Mouse (Mus musculus) c-Kit-positive CD71-positive TER-119-negative erythroid progenitor cells, embryonic 14.5 days (primary cell): ENCODE data around the gene Adgre5.
A peak's percentile ranks its signal among the peaks of the same experiment; 100 is the strongest.

Experiments used
- DNase-seq: peaks from one replicate; pipeline ENCODE4 v3.0.0-alpha.2; 2013; ENCODE audit warnings: low read depth

The Adgre5 gene

DNA sequence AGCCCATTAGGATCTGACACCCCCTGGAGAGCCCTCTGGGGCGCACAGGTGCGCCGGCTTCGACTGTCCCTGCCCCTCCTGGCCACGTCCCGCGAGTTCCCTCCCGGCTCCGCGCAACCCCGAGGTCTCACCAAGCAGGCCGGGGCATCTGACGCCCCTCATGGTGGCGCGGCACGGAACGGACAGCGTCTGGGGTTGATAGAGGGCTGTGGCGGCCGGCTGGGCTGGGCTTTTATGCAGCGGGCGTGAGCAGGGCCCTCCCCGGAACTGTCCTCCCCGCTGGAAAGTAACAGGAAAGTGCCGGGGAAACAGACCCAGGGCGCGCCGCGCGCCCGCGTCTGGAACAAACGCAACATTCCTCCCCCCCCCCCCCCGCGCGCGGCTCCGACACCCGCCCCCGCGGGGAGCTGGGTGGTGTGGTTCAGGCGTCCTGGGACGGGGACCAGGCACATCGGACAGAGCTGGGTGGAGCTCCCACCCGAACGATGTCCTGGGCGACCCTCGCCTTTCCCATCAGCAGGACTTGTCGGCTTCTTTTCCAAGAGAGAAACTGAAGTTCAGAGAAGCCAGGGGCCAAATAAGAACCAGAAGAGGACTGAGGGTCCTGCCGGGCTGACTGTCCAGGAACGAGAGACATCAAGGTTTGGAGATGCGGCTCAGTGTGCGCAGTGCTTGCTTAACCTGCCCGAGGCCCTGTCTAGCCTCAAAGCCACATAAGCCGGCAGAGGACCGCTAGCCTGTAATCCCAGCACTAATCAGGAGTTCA is at the start of gene Adgre5:
Gene Adgre5, minus strand, starts transcription at position 351 of the 766 bp plus-strand sequence.
- no peak for DNase-seq

DNA sequence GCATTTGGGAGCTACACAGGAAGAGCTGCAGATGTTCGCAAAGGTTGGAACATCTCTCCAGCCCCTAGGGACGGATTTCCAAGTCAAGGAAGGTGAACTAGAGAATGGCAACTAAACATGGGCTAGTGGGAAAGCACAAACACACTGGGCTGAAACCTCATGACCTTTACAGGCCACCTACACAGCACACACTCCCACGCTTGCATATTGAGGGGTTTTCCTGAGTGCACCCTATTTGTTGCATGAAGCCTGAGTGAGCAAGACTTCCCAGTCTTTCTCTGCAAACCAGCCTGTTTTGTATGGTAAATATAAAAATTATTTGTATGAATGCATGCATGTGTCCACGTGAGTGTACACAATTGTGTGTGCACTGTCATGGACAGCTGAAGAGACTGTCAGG is 48.7 kb upstream of the Adgre5 start:
- DNase-seq, result no peak

DNA sequence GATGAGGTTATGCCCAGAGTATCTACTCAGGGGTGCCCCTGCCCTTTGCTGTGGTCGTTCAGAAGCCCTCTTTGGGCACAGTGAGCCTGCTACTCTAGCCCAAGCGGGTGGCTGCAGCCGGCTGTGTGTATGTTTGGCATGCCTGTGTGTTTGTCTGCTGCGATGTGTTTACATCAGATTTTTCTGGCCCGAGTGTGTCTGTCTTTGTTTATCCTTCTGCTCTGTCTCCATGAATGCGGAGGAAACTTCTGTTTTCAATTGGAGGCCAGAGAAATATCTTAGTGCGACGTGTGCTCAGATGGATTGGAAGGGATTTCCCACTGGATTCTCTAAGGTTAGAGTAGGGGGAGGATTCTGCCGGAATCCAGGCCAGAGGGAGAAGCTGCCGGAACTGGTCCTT is 43.9 kb upstream of the Adgre5 start:
- no peak for DNase-seq

DNA sequence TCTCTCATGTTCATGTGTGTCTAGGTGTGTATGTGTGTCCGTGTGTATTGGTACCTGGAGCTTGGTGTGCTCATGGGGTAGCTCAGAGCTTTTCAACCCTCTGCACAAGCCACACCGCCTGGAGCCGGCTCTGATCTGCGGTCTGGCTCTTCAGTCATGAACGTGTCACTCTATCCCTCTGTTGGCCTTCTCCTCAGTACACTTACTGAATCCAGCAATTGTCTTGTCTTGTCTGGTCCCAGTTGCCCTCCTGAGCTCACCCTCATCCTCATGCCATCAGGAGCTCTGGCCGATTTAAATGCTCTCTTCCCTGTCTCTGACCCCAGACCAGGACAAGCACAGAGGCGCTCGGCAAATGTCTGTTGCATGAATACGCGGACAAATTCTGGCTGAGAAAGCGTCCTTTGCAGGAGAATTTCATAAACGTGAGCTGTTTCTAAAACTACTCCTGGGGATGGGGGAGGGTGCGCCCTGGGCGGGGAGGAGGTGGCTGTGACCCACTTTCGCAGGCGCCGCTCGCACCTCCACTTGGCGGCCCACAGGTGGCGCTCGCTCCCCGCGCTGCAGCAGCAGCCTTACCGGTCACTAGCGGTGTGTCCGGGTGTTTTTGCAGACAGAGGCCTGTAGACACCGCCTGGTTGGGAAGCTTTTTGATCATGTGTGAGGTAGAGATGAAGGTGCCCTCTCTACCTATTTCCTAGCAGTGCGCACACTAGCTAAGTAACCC is 41.9 kb upstream of the Adgre5 start:
- no peak for DNase-seq

DNA sequence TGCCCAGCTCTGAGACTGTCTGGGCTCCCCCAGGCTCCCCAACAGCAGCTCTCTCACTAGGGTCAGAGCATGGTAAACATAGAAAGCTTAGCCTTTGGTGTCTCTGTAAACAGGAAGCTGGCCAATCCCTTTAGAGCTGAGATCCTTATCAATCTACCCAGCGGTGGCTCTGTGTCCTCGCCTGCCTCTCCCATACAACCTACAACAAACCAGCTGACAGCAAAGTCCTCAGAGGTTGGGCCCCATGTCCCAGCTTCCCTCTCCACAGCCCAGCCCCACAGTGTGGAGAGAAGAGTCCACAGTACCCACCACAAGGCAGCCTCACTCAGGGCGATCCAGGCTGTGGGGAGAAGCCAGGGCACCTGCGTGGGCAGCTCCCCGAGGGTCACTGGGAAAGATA is 38.5 kb upstream of the Adgre5 start:
- DNase-seq, result no peak

DNA sequence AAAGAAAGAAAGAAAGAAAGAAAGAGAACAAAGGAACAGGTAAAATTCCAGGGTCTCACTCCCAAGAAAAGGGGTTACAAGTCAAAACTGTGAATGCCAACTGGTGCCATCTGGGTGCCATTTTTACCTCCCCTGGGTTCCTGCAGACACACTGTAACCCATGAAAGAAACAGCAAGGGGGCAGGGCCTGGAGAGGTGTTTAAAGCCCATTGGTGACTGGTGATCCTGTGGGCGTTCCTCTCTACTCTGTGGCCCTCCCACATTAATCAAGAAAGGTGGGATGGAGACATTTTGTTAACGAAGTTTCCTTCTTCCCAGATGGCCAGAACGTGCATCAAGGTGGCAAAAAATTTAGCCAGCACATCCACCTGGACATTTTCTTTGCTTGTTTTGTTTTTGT is 36.9 kb upstream of the Adgre5 start:
- no peak for DNase-seq

DNA sequence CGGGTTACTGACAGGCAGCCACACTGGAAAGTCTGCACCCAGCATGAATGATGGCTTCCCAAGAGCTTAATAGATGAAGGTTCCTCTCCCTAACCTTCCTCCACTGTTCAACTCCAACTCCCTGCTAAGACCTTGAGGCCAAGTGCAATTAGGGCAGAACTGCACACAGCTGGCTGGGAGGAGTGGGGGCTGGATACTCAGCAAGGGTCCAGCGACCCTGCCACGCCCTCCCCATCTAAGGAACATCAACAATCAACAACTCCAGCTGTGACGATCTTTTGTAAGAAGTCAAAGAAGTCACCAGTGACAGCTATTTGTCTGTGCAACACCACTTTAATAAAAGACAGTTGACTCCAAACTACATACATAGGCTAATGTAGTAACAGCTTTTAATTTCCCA is 35.5 kb upstream of the Adgre5 start:
- no peak for DNase-seq

DNA sequence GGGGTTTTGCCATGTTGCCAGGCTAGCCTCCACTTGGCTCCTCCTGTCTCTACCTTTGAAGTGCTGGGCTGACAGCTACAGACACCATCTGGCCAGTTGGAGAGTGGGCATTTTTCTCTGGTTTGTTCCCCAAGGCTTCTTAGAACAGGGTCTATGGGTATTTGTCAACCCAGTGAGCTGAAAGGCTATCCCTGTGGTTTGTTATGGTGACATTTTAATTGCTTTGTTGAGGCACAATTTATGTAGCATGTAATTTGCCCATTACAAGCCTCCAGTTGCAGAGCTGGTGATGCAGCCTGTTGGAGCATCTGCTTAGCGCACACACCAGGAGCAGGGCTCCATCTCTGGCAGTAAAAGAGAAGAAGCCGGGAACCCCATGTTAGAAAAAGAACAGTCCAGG is 33.1 kb upstream of the Adgre5 start:
- no peak for DNase-seq

DNA sequence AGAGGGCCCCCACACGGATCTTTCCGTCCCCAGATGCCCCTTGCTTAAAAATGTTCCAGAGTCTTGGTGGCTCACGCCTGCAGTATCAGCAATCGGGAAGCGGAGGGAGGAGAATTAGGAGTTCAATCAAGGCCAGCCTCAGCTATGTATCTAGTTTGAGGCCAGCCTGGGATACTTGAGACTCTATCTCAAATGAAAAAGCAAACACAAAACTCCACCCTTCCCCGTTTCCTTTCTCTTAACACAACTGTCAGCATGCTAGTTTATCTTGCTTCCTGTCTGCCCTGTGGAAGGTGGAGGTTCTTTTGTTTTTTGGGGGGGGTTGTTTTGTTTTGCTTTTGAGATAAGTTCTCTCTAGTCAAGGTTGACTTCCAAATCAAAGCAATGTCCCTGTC is 32.3 kb upstream of the Adgre5 start:
- no peak for DNase-seq

DNA sequence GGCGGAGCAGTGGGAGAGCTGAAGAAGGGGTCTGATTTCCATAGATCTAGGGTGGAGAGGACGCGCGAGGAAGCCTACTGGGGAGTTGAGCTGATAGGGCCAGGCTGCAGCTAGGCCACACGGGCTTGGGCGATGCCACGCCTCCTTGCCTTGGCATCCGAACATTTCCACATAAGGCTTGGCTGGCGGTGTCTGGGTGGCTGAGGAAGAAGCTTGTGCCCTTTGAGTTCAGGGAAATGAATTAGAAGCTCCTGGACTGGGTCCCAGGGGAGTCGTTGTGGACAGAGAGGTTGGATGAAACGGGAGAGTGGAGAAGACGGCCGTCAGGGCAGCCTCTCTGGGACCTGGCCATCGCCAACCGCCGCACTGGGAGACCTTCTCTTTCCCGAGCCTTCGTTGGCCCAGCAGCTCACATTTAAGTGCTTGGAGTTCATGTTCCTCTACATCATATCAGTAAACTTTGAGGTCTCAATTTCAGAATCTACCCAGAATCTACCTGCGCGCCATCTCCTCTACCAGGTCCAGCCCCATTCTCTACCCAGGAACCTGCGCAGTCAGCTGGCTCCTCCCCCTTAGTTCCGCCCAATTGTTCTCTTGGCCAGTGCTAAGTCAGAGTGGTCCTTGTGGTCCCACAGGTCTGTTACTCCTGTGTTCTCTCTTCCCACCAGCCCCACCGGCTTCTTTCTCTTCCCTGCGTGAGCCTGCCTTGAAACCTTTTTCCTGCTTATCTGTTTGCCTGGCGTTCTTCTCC is 31.8 kb upstream of the Adgre5 start:
- no peak for DNase-seq

DNA sequence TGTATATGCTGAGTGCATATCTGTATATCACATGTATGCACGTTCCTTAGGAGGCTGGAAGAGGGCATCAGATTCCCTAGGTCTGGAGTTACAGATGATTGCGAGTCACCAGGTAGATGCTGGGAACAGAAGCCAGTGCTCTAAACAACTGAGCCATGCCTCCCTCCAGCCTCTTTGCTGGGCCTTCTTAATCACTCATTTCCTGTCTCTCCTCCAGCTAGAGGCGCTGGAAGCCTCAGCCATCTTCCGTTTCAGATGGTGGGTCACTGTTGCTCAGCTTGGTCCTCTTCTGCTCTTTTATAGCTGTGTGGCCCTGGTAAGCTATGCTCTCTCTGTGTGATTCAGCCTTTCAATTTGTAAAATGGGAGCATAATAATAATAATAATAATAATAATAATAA is 30.7 kb upstream of the Adgre5 start:
- DNase-seq, result no peak

DNA sequence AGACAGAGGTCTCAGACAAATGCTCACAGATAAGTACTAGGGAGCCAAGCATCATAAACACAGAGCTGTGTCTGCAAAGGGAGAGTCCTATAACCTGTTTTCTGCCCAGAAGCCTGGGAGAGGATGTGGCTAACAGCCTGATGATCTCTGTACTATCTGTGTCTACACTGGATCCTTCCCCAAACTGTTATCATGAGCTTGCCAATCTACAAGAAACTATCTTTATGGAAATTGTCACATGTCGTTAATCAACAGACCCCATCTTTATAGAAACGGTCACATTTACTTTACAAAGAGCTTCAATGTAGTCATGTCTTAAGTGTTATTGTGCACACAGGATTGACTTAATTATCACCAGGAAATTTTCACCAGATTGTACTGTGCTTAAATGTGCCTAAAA is 29.5 kb upstream of the Adgre5 start:
- no peak for DNase-seq

DNA sequence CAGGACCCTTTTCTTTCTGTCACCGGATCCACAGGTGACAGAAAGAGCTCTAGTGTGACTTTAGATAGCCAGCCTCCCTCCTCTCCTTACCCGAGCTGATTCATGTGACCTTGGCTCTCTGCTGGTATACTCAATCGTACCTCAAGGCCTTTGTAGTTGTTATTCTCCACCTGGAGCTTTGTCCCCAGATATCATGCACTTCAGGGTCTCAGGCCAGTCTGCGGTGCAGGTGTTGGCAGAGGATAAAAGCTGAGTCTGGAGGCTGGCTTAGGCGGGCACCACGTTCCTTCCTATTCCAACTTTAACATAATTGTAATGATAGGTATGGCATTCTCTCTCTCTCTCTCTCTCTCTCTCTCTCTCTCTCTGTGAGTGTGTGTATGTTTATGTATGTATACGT is 28.6 kb upstream of the Adgre5 start:
- DNase-seq, result no peak

DNA sequence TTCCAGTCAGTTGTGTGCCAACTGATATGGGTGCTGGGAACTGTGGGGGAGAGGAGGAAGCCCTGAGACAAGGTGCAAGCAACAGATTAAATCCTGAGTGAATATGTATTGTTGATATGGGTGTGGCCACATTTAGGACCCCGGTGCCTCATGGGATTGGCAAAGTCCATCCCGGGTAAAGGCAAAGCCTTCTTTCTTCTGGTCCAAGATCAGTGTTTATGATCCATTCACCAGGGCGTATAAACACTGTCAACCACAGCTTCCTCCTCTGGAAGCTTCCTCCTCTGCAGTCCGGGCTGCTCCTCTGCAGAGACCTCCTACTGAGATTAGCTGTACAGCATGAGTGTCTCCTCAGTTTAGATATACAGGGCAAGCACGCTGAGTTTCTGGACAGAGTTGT is 27.4 kb upstream of the Adgre5 start:
- DNase-seq, result peak; percentile 53

DNA sequence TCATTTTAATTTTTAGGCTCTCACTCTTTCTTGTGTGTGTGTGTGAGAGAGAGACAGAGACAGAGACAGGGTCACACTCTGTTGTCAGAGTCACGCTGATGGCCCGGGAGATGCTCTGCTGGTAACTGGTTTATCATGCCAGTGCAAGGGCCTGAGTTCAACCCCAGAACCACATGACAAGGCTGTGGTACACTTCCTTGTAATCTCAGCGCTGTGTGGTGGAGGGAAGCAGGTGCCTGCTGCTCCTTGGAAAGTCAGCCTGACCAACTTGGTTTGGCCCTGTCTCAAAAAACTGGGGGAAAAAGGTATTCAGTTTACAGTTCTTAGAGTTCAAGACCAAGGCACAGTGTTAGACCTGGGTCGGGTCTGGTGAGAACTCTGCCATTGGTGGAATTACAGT is 26.3 kb upstream of the Adgre5 start:
- DNase-seq, result no peak

DNA sequence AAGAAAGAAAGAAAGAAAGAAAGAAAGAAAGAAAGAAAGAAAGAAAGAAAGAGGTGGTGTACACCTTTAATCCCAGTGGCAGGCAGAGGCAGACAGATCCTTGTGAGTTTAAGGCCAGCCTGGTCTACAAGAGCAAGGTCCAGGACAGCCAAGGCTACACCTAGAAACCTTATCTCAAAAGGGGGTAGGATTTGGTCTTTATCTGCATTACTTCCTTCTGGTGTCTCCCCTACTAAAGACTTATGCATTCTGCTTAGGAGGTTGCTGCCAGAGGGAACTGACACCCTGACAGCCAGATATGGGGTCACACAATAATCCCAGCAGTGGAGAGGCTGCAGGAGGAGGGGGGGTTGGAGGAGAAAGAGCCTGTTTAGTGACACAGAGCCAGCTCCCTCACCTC is 24.5 kb upstream of the Adgre5 start:
- no peak for DNase-seq

DNA sequence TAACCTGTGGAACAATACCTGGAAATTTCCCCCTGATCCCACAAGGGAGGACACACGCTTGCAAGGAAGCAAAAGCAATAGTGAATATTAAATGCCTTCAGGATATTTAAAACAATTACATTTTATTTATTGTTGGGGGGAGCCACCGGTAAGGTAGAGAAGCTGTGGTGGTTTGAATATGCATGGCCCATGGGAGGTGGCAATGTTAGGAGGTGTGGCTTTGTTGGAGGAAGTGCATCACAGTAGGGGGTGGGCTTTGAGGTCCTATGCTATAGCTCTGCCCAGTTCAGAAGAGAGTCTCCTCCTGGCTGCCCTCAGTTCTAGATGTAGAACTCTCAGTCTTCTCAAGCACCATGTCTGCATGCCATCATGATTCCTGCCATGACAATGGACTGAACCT is 23.6 kb upstream of the Adgre5 start:
- DNase-seq, result no peak

DNA sequence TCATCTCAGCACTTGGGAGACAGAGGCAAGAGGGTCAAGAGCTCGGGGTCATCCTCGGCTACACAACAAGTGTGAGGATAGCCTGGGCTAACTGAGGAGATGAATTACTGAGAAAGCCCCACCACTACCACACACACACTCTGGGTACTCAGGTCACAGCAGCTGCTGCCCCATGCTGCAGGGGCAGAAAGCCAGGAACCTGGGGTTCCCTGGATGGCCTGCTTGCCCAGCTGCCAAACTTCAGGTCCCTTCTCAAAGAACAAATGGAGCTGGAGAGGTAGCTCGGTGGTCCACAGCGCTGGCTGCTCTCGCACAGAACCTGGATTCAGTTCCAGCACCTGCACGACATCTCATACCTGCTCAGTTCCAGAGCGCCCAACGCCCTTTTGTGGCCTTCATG is 23.0 kb upstream of the Adgre5 start:
- no peak for DNase-seq

DNA sequence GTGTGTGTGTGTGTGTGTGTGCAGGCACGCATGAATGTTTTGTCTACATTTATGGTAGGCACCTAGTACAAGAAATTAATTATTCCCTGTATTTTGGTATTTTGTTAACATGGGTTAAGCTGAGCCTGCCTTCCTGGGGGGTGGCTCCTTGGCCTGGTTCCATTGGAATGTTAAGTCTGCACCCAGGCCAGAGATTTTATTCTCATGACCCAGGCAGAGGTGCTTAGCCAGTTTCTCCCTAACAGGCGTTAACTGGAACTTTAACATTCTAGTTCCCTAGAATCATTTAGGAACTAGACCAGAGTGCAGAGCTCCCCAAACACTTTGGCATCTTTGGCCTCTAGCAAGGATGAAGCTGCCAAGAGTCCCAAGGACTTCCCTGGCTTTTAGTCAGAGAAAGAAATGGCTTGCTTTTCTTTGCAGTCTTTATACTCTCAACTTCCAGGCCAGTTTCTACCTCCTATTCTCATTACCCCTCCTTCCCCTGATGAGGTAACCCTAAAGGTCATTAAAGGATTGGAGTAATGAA is 18.2 kb upstream of the Adgre5 start:
- DNase-seq, result no peak

DNA sequence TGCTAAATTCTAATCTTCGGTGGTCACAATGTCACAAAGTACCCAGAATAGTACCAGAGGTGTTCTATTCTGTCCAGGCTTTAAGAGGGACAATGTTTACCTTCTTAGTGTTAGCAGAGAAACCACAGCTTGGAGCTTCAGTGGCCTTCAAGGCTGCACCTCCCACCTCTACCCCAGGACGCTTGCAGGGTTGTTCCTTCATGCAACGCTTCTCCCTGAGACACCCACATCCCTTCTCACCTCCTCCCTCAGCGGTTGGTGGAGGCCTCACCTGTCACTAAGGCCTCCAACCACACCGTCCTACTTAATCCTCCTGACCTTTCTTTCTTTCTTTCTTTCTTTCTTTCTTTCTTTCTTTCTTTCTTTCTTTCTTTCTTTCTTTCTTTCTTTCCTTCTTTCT is 17.2 kb upstream of the Adgre5 start:
- DNase-seq, result no peak

DNA sequence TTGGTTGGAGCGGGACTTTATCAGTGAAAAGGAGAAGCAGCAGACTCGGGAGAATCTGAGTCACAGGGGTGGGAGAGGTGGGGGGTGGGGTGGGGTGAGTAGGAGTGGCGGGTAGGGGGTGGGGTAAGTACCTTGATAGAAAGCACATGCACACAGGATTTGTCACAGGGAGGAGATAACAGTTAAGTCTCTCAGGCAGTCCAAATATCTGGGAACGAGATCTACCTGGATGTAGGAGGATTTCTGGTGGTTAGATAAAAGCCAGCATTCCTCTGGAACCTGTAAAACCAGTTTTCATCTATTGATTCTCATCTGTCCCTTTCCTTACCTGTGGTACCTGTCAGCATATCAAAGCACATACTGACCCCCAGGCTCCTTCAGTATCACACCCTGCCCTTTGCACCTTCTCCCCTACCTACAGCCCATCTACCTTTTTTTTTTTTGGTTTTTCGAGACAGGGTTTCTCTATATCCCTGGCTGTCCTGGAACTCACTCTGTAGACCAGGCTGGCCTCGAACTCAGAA is 16.0 kb upstream of the Adgre5 start:
- no peak for DNase-seq

DNA sequence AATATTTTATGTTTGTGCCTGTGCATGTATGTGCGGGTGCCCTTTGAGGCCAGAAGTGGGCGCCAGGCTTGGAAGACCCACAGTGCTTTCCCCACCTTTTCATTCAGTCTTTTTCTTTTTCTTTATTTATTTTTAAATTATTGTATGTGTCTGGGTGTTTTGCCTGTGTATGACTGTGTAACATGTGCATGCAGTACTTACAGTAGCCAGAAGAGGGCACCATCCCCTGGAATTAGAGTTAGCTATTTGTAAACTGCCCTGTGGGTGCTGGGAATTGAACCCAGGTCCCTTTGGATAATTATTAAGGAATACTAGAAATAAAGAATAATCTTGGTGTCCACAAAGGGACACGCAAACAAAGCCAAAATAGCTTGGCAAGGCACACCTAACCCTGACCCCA is 15.1 kb upstream of the Adgre5 start:
- DNase-seq, result no peak

DNA sequence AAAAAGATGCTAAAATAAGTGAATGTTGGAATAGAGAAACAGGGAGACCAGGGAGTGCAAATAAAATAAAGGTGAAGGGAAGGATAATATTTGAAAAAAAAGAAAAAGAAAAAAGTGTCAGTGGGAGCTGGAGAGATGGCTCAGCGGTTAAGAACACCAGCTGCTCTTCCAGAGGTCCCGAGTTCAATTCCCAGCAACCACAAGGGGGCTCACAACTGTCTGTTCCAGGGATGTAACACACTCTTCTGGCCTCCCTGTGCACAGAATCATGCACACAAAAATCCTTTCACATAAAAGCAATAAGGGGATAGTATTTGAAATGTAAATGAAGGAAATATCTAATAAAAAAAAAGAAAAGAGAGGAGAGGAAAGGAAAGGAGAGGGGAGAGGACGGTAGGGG is 13.0 kb upstream of the Adgre5 start:
- DNase-seq, result no peak
